Mouse (Mus musculus) ES-E14 (cell line): ENCODE data around the gene 1700001O22Rik.

Source experiments
- CHD2 ChIP-seq: IDR thresholded peaks from 2 replicates; pipeline ENCODE4 v1.6.1; 2014; ENCODE audit warnings: mild to moderate bottlenecking, low read depth, low read length, inconsistent platforms
- HCFC1 ChIP-seq: IDR thresholded peaks from 2 replicates; pipeline ENCODE4 v1.6.1; 2012; ENCODE audit warnings: low read length, inconsistent platforms, borderline replicate concordance; ENCODE audit not compliant: insufficient read depth
- ZC3H11A ChIP-seq: IDR thresholded peaks from 2 replicates; pipeline ENCODE4 v1.6.1; 2012; ENCODE audit warnings: low read depth, mild to moderate bottlenecking, inconsistent platforms, low read length, borderline replicate concordance
- ZNF384 ChIP-seq: IDR thresholded peaks from 2 replicates; pipeline ENCODE4 v1.6.1; 2012; ENCODE audit warnings: low read depth, low read length, inconsistent platforms

- TF ChIP-seq ZNF384 (no peak), ZC3H11A (no peak), CHD2 (no peak), HCFC1 (no peak)
Measured at GRCm38 (mm10) chr2:30846236-30846635, 42.8 kb upstream of the 1700001O22Rik start.
